Mouse (Mus musculus) MEL (cell line): ENCODE measurements at regions not wholly inside any gene's neighbourhood (a gene's known extent, or its start where the extent isn't known, plus 50 kb on each side); places are given as distances from the start of the nearest gene placed in this dataset.

Experiments
- CTCF ChIP-seq, 3 experiments: IDR thresholded peaks in 2 of 3; conservative IDR thresholded peaks in 1 of 3; 2 replicates each; pipeline ENCODE4 v1.5.1; 2011 to 2012; ENCODE audit warnings: low read length in 3 of 3, low read depth in 2 of 3, mild to moderate bottlenecking in 2 of 3, improper control_type of control experiment in 1 of 3, inconsistent platforms in 1 of 3, mixed read lengths in 1 of 3, moderate library complexity in 1 of 3; ENCODE audit not compliant: control insufficient read depth in 1 of 3, insufficient read depth in 1 of 3, poor library complexity in 1 of 3, severe bottlenecking in 1 of 3
- EP300 ChIP-seq, 2 experiments: IDR thresholded peaks; 2 replicates each; pipeline ENCODE4 v1.6.1; 2011; ENCODE audit warnings: improper control_type of control experiment in 2 of 2, low read length in 2 of 2, low read depth in 1 of 2, mild to moderate bottlenecking in 1 of 2
- GABPA ChIP-seq: IDR thresholded peaks from 2 replicates; pipeline ENCODE4 v1.6.1; 2012; ENCODE audit warnings: low read depth, mild to moderate bottlenecking, inconsistent platforms, low read length, improper control_type of control experiment, moderate library complexity
- POLR2A ChIP-seq, 2 experiments: IDR thresholded peaks; 2 replicates each; pipeline ENCODE4 v1.6.1; 2011 to 2012; ENCODE audit warnings: low read length in 2 of 2, mild to moderate bottlenecking in 2 of 2, control low read depth in 1 of 2, improper control_type of control experiment in 1 of 2, low read depth in 1 of 2, moderate library complexity in 1 of 2; ENCODE audit not compliant: control insufficient read depth in 1 of 2, insufficient read depth in 1 of 2, poor library complexity in 1 of 2
- USF2 ChIP-seq, 2 experiments: IDR thresholded peaks; 2 replicates each; pipeline ENCODE4 v1.6.1; 2011 to 2012; ENCODE audit warnings: improper control_type of control experiment in 2 of 2, low read length in 2 of 2, borderline replicate concordance in 1 of 2, inconsistent platforms in 1 of 2, low read depth in 1 of 2, mild to moderate bottlenecking in 1 of 2; ENCODE audit not compliant: insufficient read depth in 1 of 2
- ZMIZ1 ChIP-seq: IDR thresholded peaks from 2 replicates; pipeline ENCODE4 v1.6.1; 2012; ENCODE audit warnings: low read depth, mild to moderate bottlenecking, inconsistent platforms, low read length, improper control_type of control experiment, moderate library complexity
- ZNF384 ChIP-seq: IDR thresholded peaks from 2 replicates; pipeline ENCODE4 v1.6.1; 2012; ENCODE audit warnings: low read depth, mild to moderate bottlenecking, inconsistent platforms, low read length, improper control_type of control experiment

GRCm38 (mm10) chr10:117556027-117556789, 73.1 kb upstream of the Cpm start:
- TF ChIP-seq ZNF384 (no peak), USF2 (IDR thresholded peaks at IDR 0.05; ENCODE audit: borderline replicate concordance in 1 of 2, insufficient read depth in 1 of 2, low read depth in 1 of 2, low read length in 2 of 2) (no peak), CTCF (IDR thresholded peaks at IDR 0.05 in 2 of 3, conservative IDR thresholded peaks at IDR 0.05 in 1 of 3; ENCODE audit: control insufficient read depth in 1 of 3, insufficient read depth in 1 of 3, low read depth in 2 of 3, low read length in 3 of 3, poor library complexity in 1 of 3, severe bottlenecking in 1 of 3) (no peak), POLR2A (IDR thresholded peaks at IDR 0.05; ENCODE audit: control insufficient read depth in 1 of 2, insufficient read depth in 1 of 2, low read depth in 1 of 2, low read length in 2 of 2, poor library complexity in 1 of 2) (no peak), EP300 (IDR thresholded peaks at IDR 0.05; ENCODE audit: low read depth in 1 of 2, low read length in 2 of 2) (no peak), ZMIZ1 (no peak), GABPA (no peak)
